20 mouse cellular contexts compared by ENCODE assay signal in genomic region chr10:108541555-108541954, GRCm38 (mm10).
DNase-seq lines count a peak whose midpoint lies in the region; ATAC-seq and TF ChIP-seq lines count a peak whose summit lies in the region.
"Had no signal": no experiment of that assay in that cellular context is flagged by ENCODE, and none has a peak within 500 bp of the region (broad histone marks: within the 10 kb centered on the region; RNA-seq: fewer than 3 reads in every experiment).

No protein-coding gene starts in this region.

- no peak overlapping the region for H3K9ac ChIP-seq in intestine, postnatal 0 days (ENCODE audit: low read depth, low read length)
- H3K9ac ChIP-seq in intestine, embryonic 16.5 days (ENCODE audit: low read depth, low read length), result no peak overlapping the region
- no peak overlapping the region for H3K9ac ChIP-seq in midbrain, postnatal 0 days (replicated peaks; ENCODE audit: low read length, poor library complexity, severe bottlenecking)
- no peak overlapping the region for H3K9ac ChIP-seq in stomach, postnatal 0 days (ENCODE audit: low read length)
- H3K9ac ChIP-seq: embryonic facial prominence, embryonic 15.5 days; forebrain, embryonic 12.5 days; heart, embryonic 12.5 days; hindbrain, embryonic 14.5 days had no signal

- TF ChIP-seq CTCF in intestine, postnatal 0 days (IDR thresholded peaks at IDR 0.05; ENCODE audit: low read depth), result peak; percentile 12; the same call in 1 of the 2 replicates
- 0 out of 2 replicates have a peak, but pooled peaks have one; percentile 18 for TF ChIP-seq CTCF in lung, adult 2 months (IDR thresholded peaks at IDR 0.05; ENCODE audit: insufficient read depth, low read length)
- peak; percentile 13; the same call in 1 of the 2 replicates for TF ChIP-seq CTCF in midbrain, postnatal 0 days (IDR thresholded peaks at IDR 0.05)
- TF ChIP-seq CTCF in stomach, postnatal 0 days (IDR thresholded peaks at IDR 0.05; ENCODE audit: low read depth), result 0 out of 2 replicates have a peak, but pooled peaks have one; percentile 23

- DNase-seq in lung, adult 2 months, result no peak
- no peak for DNase-seq in lung, postnatal 36 days
- DNase-seq in midbrain, postnatal 0 days (ENCODE audit: low spot score), result no peak
- no peak for DNase-seq in midbrain, embryonic 10.5 days (ENCODE audit: low spot score)
- no peak for DNase-seq in stomach, postnatal 0 days (ENCODE audit: low spot score)
- DNase-seq in cerebellum, adult 9-11 months, result no peak
- DNase-seq: adrenal gland, postnatal 10 days; cerebellum, adult 18-20 months; cerebellum, postnatal 14 days; embryo, embryonic 11 days; gastrocnemius, postnatal 14 days; heart, adult 2 months had no signal

- H3K36me3 ChIP-seq in intestine, postnatal 0 days (ENCODE audit: control insufficient read depth, insufficient read depth), result no peaks in the 10 kb centered on the region
- no peaks in the 10 kb centered on the region for H3K36me3 ChIP-seq in intestine, embryonic 16.5 days (ENCODE audit: control insufficient read depth, insufficient read depth, low read length)
- no peaks in the 10 kb centered on the region for H3K36me3 ChIP-seq in midbrain, postnatal 0 days (ENCODE audit: insufficient read depth, low read length)
- no peaks in the 10 kb centered on the region for H3K36me3 ChIP-seq in midbrain, embryonic 10.5 days
- no peaks in the 10 kb centered on the region for H3K36me3 ChIP-seq in stomach, postnatal 0 days (ENCODE audit: control insufficient read depth, insufficient read depth, low read length)
- H3K36me3 ChIP-seq: embryonic facial prominence, embryonic 15.5 days; forebrain, embryonic 12.5 days; heart, embryonic 12.5 days; hindbrain, embryonic 10.5 days had no signal

- H3K4me2 ChIP-seq in intestine, postnatal 0 days (replicated peaks; ENCODE audit: low read depth), result no peak overlapping the region
- no peak overlapping the region for H3K4me2 ChIP-seq in intestine, embryonic 16.5 days (ENCODE audit: low read depth, low read length)
- H3K4me2 ChIP-seq in midbrain, postnatal 0 days (ENCODE audit: low read depth, low read length, poor library complexity, severe bottlenecking), result no peak overlapping the region
- H3K4me2 ChIP-seq in stomach, postnatal 0 days (replicated peaks; ENCODE audit: low read depth), result no peak overlapping the region
- H3K4me2 ChIP-seq: embryonic facial prominence, embryonic 15.5 days; forebrain, embryonic 12.5 days; heart, embryonic 12.5 days; hindbrain, embryonic 14.5 days had no signal

- ATAC-seq in intestine, postnatal 0 days, result no peak
- ATAC-seq in intestine, embryonic 16.5 days, result no peak
- ATAC-seq in midbrain, postnatal 0 days (ENCODE audit: low FRiP score), result no peak
- ATAC-seq in stomach, postnatal 0 days (ENCODE audit: low FRiP score, low TSS enrichment), result no peak
- ATAC-seq: forebrain, embryonic 16.5 days had no signal

- no peak for TF ChIP-seq EP300 in stomach, postnatal 0 days (optimal IDR thresholded peaks at IDR 0.05)

- no peaks in the 10 kb centered on the region for H3K4me1 ChIP-seq in intestine, postnatal 0 days (replicated peaks; ENCODE audit: control insufficient read depth, insufficient read depth, low read length)
- H3K4me1 ChIP-seq in intestine, embryonic 16.5 days (ENCODE audit: control insufficient read depth, insufficient read depth, low read length), result no peaks in the 10 kb centered on the region
- no peaks in the 10 kb centered on the region for H3K4me1 ChIP-seq in lung, adult 2 months (ENCODE audit: control insufficient read depth, insufficient read depth, low read length)
- H3K4me1 ChIP-seq in midbrain, postnatal 0 days (ENCODE audit: insufficient read depth, low read length), result no peaks in the 10 kb centered on the region
- H3K4me1 ChIP-seq in midbrain, embryonic 10.5 days, result no peaks in the 10 kb centered on the region
- H3K4me1 ChIP-seq in stomach, postnatal 0 days (replicated peaks; ENCODE audit: control insufficient read depth, insufficient read depth), result no peaks in the 10 kb centered on the region
- H3K4me1 ChIP-seq: embryonic facial prominence, embryonic 15.5 days; forebrain, embryonic 12.5 days; hindbrain, embryonic 10.5 days had no signal

- TF ChIP-seq POLR2A in lung, adult 2 months (IDR thresholded peaks at IDR 0.05; ENCODE audit: borderline replicate concordance, extremely low read depth, low read depth, low read length), result no peak

- no peaks in the 10 kb centered on the region for H3K27me3 ChIP-seq in intestine, postnatal 0 days (replicated peaks; ENCODE audit: control insufficient read depth, insufficient read depth, low read length)
- H3K27me3 ChIP-seq in intestine, embryonic 16.5 days (replicated peaks; ENCODE audit: control insufficient read depth, insufficient read depth, low read length), result no peaks in the 10 kb centered on the region
- H3K27me3 ChIP-seq in midbrain, postnatal 0 days (ENCODE audit: insufficient read depth, low read length), result no peaks in the 10 kb centered on the region
- no peaks in the 10 kb centered on the region for H3K27me3 ChIP-seq in midbrain, embryonic 10.5 days (ENCODE audit: low read depth, poor library complexity, severe bottlenecking)
- no peaks in the 10 kb centered on the region for H3K27me3 ChIP-seq in stomach, postnatal 0 days (ENCODE audit: control insufficient read depth, insufficient read depth, low read length)
- H3K27me3 ChIP-seq: embryonic facial prominence, embryonic 15.5 days; forebrain, embryonic 12.5 days; heart, embryonic 12.5 days had no signal

- H3K9me3 ChIP-seq in intestine, postnatal 0 days (ENCODE audit: control insufficient read depth), result no peaks in the 10 kb centered on the region
- no peaks in the 10 kb centered on the region for H3K9me3 ChIP-seq in intestine, embryonic 16.5 days (ENCODE audit: control insufficient read depth, low read length)
- H3K9me3 ChIP-seq in midbrain, postnatal 0 days (ENCODE audit: low read length), result no peaks in the 10 kb centered on the region
- H3K9me3 ChIP-seq in midbrain, embryonic 10.5 days (replicated peaks), result no peaks in the 10 kb centered on the region
- no peaks in the 10 kb centered on the region for H3K9me3 ChIP-seq in stomach, postnatal 0 days (ENCODE audit: control insufficient read depth, low read length)
- H3K9me3 ChIP-seq: embryonic facial prominence, embryonic 15.5 days; forebrain, embryonic 12.5 days; heart, embryonic 12.5 days; hindbrain, embryonic 10.5 days had no signal

- no peak overlapping the region for H3K4me3 ChIP-seq in intestine, postnatal 0 days (ENCODE audit: low read depth, low read length)
- no peak overlapping the region for H3K4me3 ChIP-seq in intestine, embryonic 16.5 days (ENCODE audit: low read length)
- H3K4me3 ChIP-seq in lung, adult 2 months (replicated peaks; ENCODE audit: extremely low read depth, low read depth, low read length), result no peak overlapping the region
- H3K4me3 ChIP-seq in midbrain, postnatal 0 days (ENCODE audit: low read depth, low read length), result no peak overlapping the region
- no peak overlapping the region for H3K4me3 ChIP-seq in midbrain, embryonic 10.5 days
- H3K4me3 ChIP-seq in stomach, postnatal 0 days (ENCODE audit: low read depth, low read length), result no peak overlapping the region
- H3K4me3 ChIP-seq: embryonic facial prominence, embryonic 15.5 days; forebrain, embryonic 12.5 days; heart, adult 2 months; heart, embryonic 12.5 days; hindbrain, embryonic 10.5 days had no signal

- no peak overlapping the region for H3K27ac ChIP-seq in intestine, postnatal 0 days (ENCODE audit: low read depth, low read length)
- no peak overlapping the region for H3K27ac ChIP-seq in intestine, embryonic 16.5 days (ENCODE audit: low read length)
- no peak overlapping the region for H3K27ac ChIP-seq in midbrain, postnatal 0 days (ENCODE audit: low read depth, low read length)
- no peak overlapping the region for H3K27ac ChIP-seq in midbrain, embryonic 10.5 days (replicated peaks)
- no peak overlapping the region for H3K27ac ChIP-seq in stomach, postnatal 0 days (replicated peaks)
- H3K27ac ChIP-seq: embryonic facial prominence, embryonic 15.5 days; forebrain, embryonic 12.5 days; heart, adult 2 months; hindbrain, embryonic 10.5 days; hindbrain, embryonic 14.5 days had no signal

- 68% methylated on average over 9 of the region's 9 CpGs for WGBS in intestine, postnatal 0 days
- 75% methylated on average over 9 of the region's 9 CpGs for WGBS in intestine, embryonic 16.5 days
- 73% methylated on average over 9 of the region's 9 CpGs for WGBS in lung, adult 2 months
- WGBS in midbrain, postnatal 0 days, result 83% methylated on average over 9 of the region's 9 CpGs
- 84% methylated on average over 9 of the region's 9 CpGs for WGBS in midbrain, embryonic 10.5 days
- WGBS in stomach, postnatal 0 days, result 60% methylated on average over 9 of the region's 9 CpGs
